Mouse (Mus musculus) right cerebral cortex, postnatal 10 days (tissue): ENCODE measurements at regions not wholly inside any gene's neighbourhood (a gene's known extent, or its start where the extent isn't known, plus 50 kb on each side); places are given as distances from the start of the nearest gene placed in this dataset.

ENCODE experiments used
- DNase-seq, 2 experiments: peaks; one replicate each; pipeline ENCODE4 v3.0.0; 2021; ENCODE audit warnings: low spot score in 2 of 2

DNA sequence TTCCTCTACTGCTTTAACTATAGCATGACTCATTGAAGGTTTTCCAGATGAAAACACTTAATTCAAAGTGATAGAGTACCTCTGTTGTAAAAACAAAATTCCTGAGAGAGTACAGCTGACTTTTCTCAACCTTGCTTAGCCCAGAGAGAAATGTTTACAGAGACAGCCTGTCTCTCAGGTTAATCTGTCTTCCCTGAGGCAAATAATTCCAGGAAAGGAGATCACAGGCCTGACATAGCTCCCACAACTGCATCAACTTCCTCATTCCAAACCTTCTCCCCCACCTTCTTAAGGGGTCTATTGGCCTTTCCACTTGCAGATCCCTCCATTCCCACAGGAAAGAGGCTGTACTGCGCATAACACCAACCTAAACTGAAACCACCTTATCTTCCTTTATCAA lies 586.1 kb upstream of the Impad1 start:
- no peak for DNase-seq

DNA sequence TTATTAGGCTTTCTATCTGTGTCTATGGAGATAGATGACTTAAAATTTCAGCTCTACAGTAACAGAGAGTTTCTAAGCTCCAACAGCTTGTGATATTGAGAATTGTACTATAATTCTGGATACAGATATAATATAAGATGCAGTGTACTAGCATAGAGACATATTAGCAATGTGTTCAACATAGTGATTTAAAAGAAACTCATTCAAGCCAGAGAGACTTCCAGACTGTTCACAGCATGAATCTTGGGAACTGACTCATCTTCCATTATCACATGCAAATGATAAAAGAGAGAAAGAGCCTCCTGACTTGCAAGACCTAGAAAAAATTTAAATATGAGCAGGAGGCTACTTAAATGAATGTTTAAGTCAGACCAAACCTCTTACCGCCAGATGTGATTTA lies 565.1 kb upstream of the Impad1 start:
- no peak for DNase-seq

DNA sequence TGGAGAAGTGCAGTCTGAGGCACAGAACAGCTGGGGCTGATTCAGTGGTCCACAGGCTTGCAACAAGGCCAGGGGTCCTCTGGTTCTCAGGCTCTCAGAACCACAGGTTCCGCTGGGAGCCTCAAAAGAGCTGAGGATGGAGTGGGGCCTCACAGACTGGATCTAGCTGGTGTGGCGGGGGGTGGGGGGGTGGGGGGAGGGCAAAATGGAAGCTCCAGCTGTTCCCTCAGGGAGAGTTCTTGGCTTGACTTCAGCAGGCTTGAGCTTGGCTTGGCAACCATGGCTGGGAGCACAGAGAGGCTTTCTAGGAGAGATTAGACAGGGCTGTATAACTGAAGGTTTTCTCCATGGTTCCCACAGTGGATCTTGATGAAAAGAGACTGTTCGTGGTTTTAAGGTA lies 553.1 kb upstream of the Impad1 start:
- DNase-seq: no peak

DNA sequence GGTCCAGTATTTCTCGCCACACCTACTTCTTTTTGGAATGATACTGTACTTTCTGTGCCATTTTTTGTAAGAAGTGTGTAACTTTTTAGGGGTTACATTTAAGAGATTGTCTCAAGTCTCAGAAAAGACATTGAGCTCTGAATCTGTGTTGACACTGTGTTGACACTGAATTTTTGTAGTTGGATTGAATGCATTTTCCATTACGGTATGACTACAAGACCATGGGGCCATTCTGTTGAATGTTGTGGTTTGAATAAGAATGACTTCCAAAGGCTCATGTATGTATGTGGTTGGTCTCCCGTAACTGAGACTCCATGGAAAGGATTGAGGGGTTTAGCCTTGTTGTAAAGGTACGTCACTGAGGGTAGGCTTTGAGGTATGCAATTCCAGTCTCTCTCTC lies 551.6 kb upstream of the Impad1 start:
- no peak for DNase-seq

DNA sequence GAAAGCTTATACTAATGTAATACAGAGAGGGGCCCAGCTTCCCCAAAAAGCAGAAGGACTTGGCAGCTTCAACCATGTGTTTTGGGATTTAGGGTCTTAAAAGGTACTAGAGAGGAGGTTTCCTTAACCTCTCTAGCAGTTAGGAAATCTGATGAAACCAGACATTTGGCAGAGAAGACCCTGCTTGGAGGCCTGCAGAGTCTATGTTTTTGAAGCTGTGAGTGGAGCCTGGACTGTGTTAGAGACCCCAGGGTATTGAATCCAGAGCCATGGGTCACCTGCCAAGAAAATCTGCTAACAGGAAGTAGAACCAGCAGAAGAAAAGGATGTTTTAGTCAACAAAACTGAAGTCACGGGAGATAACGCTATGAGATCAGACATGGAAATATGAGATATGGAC lies 551.2 kb upstream of the Impad1 start:
- DNase-seq: no peak

DNA sequence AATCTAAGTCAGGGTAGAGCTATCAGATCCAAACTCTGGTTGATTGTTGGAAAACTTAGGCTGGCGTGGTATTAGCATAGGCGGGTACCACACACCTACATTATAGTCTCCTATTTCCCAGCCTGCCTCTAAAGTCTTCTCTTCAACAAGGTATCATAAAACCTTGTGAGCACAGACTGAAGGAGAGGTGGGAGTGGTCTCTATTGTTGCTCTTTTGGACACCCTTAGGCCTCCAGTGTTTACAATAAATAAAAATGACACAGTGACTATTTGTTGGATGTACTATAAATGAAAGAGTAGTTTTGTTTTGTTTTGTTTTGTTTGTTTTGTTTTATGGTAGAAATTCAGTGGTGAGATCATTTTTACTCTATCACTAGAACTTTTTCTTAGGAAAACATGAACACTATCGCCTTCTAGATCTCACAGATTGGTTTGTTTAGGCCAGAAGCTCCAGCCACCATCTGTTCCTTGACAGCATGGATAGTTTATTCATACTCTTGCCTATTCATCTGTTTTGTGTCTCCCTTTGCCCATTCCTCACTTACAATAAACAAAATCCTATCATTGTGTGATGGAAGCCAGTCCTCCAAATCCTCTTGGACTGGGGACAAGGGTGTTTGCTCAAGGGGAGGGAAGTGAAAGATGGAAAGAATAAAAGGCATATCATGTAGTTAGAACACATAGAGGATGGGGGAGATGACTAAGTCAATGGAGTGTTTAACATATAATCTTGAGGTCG lies 544.2 kb upstream of the Impad1 start:
- no peak for DNase-seq

DNA sequence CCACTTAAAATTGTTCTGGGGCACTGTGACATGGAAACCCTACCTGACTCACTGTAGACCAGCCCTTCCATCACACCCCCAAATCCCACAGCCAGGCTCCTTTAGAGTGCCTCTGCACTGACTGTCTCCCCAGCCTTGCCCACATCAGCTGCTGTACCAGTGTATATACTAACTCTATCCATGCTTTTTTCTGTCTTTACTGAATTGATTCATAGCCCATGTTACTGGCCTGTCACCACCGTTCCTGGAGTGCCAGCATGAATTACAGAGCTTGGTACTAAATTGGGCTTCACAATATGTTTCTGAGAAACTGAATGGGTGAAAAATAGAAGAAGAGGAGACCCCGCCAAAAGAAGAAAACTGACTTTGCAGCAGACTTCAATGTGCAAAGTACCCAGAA lies 541.9 kb upstream of the Impad1 start:
- DNase-seq: peak; percentile 29 to 51

DNA sequence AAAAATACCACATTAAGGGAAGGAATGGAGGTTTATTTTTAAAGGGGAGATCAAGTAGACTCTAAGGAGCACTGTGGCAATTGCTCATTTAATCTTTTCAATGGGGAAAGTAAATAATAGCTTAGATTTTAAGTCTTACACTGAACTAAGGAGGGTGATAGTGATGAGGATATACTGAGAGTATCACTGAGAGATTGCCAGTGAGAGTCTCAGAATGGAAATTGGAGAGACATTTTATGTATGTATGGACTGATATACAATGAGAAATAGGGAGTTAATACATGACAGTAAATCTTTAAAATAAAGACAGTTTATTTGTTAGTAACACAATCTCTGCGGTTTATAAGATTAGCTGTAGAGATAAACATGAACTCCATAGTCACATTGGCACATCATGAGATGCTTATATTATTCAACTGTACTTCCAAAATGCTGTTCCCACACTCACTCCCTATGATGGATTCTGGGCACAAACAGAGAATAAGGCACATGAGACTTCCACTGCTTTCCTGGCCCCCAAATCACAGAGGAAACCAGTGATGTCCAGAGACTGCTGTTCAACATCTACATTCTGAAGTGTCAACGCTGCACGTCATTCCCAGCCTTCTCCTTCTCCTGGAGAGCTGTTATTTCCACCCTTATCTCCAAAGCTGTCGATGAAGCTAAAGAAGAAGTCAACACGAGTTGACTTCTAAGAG lies 535.5 kb upstream of the Impad1 start:
- no peak for DNase-seq

DNA sequence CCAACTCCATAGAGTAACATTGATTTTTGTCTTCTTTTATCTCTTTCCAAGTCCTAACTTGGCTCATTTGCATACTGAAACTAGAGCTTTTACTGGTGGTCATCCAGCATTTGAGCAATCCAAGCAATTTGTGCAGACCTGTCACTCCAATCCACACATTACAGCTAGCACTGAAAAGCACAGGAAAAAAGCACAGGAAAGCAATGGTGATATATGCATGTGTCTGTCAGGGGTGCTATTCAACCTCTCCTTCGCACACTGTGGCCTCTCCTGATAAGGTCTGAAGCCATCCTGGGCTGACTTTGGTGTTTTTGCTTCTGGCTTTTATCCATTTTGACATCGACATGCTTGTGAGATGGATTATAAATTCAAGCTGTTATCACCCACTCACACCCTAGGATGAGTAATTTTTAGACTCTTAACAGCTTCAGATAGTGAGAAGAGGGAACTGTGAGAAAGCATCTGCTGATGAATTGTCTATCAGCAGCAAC lies 534.1 kb upstream of the Impad1 start:
- DNase-seq: peak in 1 of 2 experiments; percentile 29

DNA sequence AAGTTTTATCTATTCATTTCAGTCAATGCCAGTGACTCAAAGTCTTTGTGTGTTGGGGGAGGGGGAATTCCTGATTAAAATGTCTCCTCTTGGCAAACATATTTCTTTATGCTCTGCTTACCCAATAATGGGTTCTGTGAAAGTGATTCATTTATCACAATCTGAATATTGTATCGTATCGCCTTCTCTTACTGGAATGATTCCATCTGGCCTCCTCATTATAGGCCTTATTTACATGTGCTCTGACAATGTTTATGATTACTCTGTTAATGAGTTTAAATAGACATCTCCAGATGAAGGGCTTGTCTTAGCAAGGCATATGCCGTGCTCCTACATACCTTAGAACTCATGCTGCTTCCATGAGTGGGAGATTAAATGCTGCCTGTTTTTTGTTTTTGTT lies 508.3 kb upstream of the Impad1 start:
- no peak for DNase-seq

DNA sequence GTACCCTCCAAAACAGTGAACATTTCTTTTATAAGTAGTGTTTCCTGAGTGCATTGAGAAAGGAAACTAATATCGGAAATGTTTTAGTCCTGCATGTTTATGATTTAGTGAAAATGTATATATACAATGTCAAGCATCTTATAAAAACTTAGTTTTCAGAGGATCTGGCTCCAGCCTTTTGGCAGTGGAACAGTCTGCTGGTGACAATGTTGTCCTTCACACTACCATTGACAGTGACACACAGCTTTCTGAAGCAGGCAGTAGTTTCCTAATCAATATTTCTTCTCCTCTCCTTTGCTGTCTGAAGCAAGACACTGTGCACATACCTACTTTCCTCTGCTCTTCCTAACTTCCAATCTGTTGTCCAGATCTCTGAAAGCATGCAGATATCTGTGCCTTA lies 507.9 kb upstream of the Impad1 start:
- no peak for DNase-seq

DNA sequence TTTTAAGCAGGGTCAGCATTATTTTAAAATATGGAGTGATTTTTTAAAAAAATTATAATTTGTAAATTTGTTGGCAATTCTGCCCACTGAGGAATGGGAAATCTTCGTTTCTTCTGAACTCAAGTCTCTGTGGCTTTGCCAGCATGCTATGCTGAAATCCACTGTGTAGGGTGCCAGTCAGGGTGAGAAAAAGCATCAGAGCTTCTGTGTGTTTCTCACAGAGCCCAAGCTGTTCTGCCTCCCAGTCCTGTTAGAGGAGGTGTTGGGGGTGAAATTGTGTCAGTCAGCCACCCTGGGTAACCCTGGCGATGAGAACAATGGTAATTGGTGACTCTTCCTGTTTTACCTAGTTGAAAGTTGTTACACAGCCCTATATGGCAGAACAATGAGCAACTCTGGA lies 506.1 kb upstream of the Impad1 start:
- peak; percentile 25 to 28 for DNase-seq

DNA sequence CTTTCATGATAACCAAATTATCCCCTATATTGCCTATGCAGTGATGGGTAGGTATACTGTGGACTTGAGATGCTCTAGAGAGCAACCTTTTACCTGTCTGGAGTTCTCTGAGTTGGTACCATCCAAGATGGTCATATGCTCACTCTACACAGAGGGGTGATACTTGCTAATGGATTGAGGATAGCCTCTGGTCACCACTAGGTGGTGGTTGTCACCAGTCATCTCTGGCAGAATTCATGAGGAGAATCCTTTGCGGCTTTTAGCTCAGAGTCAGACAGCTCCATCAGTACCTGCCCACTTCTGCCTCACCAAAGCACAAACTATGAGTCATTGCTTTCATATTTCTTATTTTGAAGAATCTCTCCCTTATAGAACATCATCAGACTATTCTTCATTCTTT lies 500.9 kb upstream of the Impad1 start:
- DNase-seq: no peak

DNA sequence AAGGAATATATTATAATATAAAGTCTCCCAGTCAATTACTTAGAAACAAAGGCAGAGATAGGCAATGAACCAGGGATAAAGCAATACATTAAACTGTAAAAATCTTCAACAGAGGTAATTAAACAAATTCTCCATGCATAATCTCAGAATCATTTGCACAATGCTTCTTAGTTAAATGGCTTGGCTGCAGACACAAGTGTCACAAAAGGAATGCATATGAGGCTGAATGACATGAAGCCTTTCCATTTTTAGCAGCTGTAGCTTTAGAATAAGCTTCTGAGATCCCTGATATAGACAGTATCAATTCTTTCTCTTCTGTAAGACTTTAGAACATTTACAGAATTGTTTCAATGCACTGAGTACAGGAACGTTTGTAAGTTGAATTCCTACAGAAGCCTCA lies 483.0 kb upstream of the Impad1 start:
- DNase-seq: no peak
